Mouse (Mus musculus) adipocyte (in vitro differentiated cells): Measurements from ENCODE around the gene Taf1c.

Source experiments
- DNase-seq: peaks from one replicate; pipeline ENCODE4 v3.0.0-alpha.2; 2016; ENCODE audit warnings: low spot score

The Taf1c gene

GRCm38 (mm10) chr8:119604996-119605395, at the start of gene Taf1c:
Taf1c (minus strand) TSS chr8:119605222.
- DNase-seq: peak; percentile 91

GRCm38 (mm10) chr8:119651324-119651723, 46.3 kb upstream of the Taf1c start:
- DNase-seq: no peak

- DNase-seq: no peak
These were observed 41.8 kb upstream of the Taf1c start for GRCm38 (mm10) chr8:119646846-119647245.

GRCm38 (mm10) chr8:119646197-119646596, 41.2 kb upstream of the Taf1c start:
- DNase-seq: no peak

- DNase-seq: no peak
These were observed 40.1 kb upstream of the Taf1c start for GRCm38 (mm10) chr8:119644981-119645597.

- DNase-seq: no peak
These were observed 39.5 kb upstream of the Taf1c start for GRCm38 (mm10) chr8:119644429-119644960.

GRCm38 (mm10) chr8:119642960-119643359, 37.9 kb upstream of the Taf1c start:
- no peak for DNase-seq

GRCm38 (mm10) chr8:119641058-119641457, 36.0 kb upstream of the Taf1c start:
- no peak for DNase-seq

- DNase-seq: no peak
These were observed 34.8 kb upstream of the Taf1c start for GRCm38 (mm10) chr8:119639798-119640197.

GRCm38 (mm10) chr8:119638261-119638660, 33.2 kb upstream of the Taf1c start:
- DNase-seq: no peak

- no peak for DNase-seq
These were observed 32.4 kb upstream of the Taf1c start for GRCm38 (mm10) chr8:119637381-119637780.

- no peak for DNase-seq
These were observed 31.7 kb upstream of the Taf1c start for GRCm38 (mm10) chr8:119636766-119637165.

GRCm38 (mm10) chr8:119635958-119636357, 30.9 kb upstream of the Taf1c start:
- no peak for DNase-seq

GRCm38 (mm10) chr8:119635378-119635777, 30.4 kb upstream of the Taf1c start, which contains the start of gene Kcng4:
Kcng4 (minus strand) TSS chr8:119635680.
- no peak for DNase-seq

GRCm38 (mm10) chr8:119634616-119635336, 29.8 kb upstream of the Taf1c start:
- DNase-seq: no peak

GRCm38 (mm10) chr8:119632909-119633308, 27.9 kb upstream of the Taf1c start:
- DNase-seq: no peak

GRCm38 (mm10) chr8:119632246-119632645, 27.2 kb upstream of the Taf1c start:
- DNase-seq: no peak

GRCm38 (mm10) chr8:119630841-119631240, 25.8 kb upstream of the Taf1c start:
- no peak for DNase-seq

GRCm38 (mm10) chr8:119627613-119628359, 22.8 kb upstream of the Taf1c start:
- no peak for DNase-seq

GRCm38 (mm10) chr8:119627199-119627598, 22.2 kb upstream of the Taf1c start:
- no peak for DNase-seq

- DNase-seq: no peak
These were observed 20.8 kb upstream of the Taf1c start for GRCm38 (mm10) chr8:119625788-119626187.

GRCm38 (mm10) chr8:119624916-119625315, 19.9 kb upstream of the Taf1c start:
- DNase-seq: no peak

GRCm38 (mm10) chr8:119623744-119624143, 18.7 kb upstream of the Taf1c start:
- DNase-seq: no peak
